Mouse (Mus musculus) urinary bladder, adult 2 months (tissue): ENCODE results near the gene Slc46a2. TPM values are rescaled to one million over a fixed set of nuclear protein-coding genes. Genes with fewer than 3 reads are reported as not detected.

ENCODE experiments used
- DNase-seq: peaks from one replicate; pipeline ENCODE4 v3.0.0; 2022; ENCODE audit warnings: low spot score
- polyA plus RNA-seq: library from polyadenylated mRNA; depleted of rRNA; stranded (reverse); fragments of >200 nt; gene quantifications from 2 replicates; pipeline ENCODE4 v1.2.3, GENCODE M21; 2012; rRNA removed

Slc46a2 gene
- polyA plus RNA-seq, result 0.97 and 1.3 TPM in 2 replicates

GRCm38 (mm10) chr4:59914608-59915403 is at the start of gene Slc46a2:
Gene Slc46a2, minus strand, starts transcription at chr4:59915056.
- DNase-seq, result no peak

DNA sequence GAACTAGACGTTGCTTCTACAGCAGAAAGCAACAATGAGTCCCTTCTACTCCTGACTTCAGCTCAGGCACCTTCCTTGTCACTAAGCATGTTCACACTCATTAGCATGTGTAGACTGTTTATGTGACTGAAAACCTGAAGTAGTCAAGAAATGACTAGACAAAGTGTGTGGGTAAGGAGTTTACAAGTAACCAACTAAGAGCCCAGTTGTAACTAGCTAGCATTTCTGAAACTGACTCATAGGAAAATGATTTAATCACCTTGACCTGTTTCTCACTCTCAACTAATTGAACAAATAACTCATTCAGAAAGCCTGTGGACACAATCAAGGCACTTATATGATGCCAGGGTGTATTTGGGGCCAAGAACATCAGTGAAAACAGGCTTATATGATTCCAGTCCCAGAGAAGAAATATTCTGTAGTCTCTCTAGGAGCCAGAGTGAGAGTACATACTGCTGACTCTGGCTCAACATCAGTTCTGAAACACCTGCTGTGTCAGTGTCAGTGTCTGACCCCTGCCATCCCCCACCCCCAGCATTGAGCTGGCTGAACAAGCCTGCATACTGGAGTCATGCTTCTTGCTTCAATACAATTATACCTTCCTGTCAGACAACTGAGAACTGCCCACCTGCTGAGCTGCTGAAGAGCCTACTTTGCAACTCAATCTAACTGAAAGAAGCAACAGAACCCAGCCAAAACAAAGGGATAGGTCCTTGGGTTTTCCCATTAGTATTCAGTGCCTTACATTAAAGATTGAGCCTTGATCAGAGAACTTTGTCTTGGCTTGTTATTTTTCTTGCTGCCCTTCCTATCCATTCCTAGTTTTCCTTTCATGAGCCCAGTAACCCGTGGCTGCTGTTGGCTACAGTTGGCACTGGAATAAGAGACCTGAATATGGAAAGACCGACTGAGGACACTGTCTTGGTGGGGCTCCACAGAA is 48.8 kb upstream of the Slc46a2 start, which contains the start of gene Mup6:
Gene Mup6 (plus strand): TSS at position 890 of the 940 bp plus-strand sequence.
- DNase-seq, result no peak

DNA sequence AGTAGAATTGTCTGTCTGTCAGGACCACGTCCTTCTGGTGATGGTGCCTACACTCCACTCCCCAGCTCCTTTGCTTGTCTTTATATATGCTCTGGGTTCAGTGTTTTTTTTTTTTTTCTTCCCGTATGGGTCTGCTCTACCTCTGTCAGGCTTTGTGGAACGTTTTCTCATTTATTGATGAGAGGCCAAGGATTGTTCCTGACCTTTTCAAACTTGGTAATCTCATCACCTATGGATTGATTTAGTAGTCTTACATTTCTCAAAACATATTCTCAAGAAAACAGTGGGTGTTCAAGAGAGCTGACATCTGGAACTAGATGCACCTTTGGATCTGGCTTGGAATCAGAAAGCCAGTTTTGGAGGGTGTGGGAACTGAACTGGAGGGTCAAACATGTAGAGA is 45.8 kb upstream of the Slc46a2 start, which contains the start of gene Mup4:
Gene Mup4 (minus strand): TSS at position 101 of the 400 bp plus-strand sequence.
- DNase-seq, result no peak

GRCm38 (mm10) chr4:59937543-59937942 is 22.7 kb upstream of the Slc46a2 start:
- DNase-seq, result no peak

DNA sequence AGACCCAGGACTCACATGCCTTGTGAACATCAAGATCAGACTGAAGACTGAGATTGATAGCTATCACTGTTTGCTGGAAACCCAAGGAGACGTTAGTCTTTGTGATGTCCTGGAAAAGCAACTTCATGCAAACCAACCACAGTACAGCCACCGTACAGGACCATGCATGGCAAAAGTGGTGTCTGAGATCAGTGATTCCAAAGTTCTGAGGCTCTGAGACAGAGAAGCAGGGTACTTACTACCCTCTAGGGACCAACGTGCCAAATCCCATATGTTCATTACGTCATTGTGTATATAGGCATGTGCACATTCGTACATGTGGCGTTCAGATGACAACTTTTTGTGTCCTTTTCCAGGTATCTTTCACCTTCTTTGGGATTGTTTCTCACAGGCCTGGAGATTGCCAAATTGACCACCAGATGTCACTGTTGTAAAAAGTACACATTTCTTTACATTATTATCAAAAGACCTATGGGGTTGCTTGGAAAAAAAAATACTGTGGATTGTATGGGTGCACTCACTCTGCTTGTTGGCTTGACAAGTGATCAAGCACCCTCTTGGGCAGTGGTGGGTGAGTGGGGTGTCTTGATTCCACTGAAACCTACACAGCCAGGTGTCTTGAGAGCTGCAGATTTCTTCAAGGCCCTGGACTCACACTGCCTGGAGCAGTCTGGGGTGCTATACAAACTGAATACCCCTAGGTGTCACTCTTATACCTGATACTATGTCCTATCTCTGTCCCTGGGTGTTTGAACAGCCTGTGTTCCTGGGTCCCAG is 17.8 kb upstream of the Slc46a2 start:
- DNase-seq, result no peak

DNA sequence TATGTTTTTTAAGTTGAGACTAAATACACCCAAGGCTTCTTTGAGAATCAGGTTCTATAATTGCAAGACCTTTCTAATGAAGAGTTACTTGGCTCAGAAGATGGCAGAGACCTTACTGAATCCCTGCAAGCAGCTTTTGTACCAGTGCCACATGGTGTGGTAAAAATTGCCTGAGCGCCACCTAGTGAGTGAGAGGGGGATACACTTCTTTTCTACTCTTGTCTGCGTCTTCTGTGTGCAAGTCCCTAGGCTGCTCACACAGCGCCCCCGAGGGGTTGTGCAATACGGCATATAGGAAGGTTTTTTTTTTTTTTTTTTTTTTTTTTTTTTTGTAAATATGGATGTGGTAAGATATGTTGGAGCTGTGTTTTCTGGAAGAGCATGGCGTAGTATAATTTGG is 13.5 kb upstream of the Slc46a2 start:
- peak; percentile 40 for DNase-seq

GRCm38 (mm10) chr4:59927666-59928065 is 12.8 kb upstream of the Slc46a2 start:
- no peak for DNase-seq

- no peak for DNase-seq
Measured at GRCm38 (mm10) chr4:59925082-59925481, 10.2 kb upstream of the Slc46a2 start.

DNA sequence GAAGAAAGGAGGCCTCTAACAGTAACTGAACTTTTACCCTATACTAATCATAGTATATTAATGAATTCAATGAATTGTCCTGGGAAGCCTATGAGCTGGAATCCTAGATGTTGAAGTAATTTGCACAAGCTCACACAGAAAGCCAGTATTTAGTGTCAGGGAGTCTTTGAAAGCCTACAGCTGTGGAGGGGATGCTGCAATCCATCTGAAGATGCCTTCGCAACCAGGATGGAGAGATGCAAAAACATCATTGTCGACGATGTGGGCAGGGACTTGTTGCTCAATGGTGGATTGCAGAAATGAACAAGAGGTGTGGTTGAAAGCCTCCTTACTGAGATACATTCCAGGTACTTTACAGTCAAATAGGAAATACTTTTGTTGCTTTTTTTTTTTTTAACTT is 3.1 kb upstream of the Slc46a2 start:
- DNase-seq, result no peak

DNA sequence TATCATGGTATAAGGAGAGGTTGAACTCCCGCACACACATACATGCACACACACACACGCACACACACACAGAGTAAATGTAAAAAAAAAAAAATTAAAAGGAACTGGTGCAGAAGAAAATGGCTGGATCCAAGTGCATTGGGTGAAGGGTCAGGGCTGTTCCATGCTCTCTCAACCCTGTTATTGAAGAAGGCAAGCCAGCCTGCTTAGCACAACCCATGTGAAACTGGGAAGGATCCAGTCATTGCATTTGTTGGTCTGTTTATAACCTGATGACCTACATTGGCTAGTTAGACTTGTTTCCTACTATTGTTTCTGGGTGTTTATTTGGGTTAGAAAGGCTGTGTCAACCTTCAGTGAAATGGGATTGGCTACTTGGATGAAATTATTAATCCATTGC is 6.1 kb downstream of the Slc46a2 start:
- no peak for DNase-seq

- no peak for DNase-seq
Measured at GRCm38 (mm10) chr4:59907657-59908230, 7.1 kb downstream of the Slc46a2 start.

DNA sequence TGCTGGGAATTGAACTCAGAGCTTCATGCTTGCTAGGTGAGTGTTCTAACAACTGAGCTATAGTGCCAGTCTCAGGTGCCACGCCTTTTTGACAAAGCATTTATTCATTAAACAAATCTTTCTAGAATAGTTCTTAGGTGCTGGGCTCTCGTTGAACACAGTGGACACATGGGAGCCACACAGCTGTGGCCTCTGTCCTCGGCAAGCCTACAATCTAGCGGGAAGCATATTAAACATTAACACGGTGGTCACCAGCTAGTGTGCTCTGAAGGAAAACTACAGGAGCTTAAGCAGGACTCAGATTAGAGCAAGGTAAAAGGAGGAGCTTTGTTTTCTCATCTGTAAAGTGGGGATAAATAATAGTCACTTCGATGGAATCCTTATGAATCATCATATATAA is 7.8 kb downstream of the Slc46a2 start:
- no peak for DNase-seq

DNA sequence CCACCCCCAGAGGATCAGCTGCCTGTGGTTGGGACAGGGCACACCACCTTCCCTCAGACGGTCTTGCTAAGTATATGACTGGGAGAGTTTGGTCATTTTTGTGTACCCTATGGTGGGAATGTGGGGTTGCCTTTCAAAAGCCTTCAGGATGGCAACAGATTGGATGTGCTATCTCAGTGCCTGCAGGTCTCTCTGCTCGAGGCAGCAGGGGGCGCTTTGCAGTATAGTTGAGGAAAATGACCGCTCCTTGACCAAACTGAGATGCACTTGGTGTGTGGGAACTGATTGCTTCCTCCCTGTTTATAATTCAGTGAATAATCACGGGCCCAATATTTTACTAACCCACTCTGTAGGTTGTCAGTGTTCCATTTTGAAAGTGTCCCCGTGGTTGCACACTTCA is 12.3 kb downstream of the Slc46a2 start:
- no peak for DNase-seq

- no peak for DNase-seq
Measured at GRCm38 (mm10) chr4:59901810-59902209, 13.0 kb downstream of the Slc46a2 start.

DNA sequence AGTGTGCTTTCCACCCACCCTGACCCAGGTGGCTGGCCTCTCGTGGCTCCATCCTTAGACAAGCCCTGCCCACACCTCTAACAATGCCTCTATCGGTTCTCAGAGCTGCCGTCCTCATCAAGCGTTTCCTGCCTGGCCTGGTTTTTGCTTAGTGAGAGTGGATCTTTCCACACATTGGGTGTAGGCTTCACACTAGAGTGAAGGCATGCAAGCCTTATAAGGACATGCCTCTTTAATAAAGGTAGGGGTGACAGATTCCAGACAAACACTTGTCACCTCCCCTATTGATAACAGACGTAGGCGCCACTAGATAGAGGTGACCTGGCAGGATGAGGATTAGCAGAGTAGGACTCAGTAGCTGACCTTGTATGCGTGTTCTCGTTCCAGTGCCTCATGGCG is 16.3 kb downstream of the Slc46a2 start:
- DNase-seq, result no peak

- no peak for DNase-seq
Measured at GRCm38 (mm10) chr4:59897814-59898520, 16.9 kb downstream of the Slc46a2 start.

GRCm38 (mm10) chr4:59896000-59896399 is 18.9 kb downstream of the Slc46a2 start:
- no peak for DNase-seq

- no peak for DNase-seq
Measured at GRCm38 (mm10) chr4:59894977-59895575, 19.8 kb downstream of the Slc46a2 start.

GRCm38 (mm10) chr4:59894415-59894814 is 20.4 kb downstream of the Slc46a2 start:
- DNase-seq, result no peak

GRCm38 (mm10) chr4:59892731-59893130 is 22.1 kb downstream of the Slc46a2 start:
- DNase-seq, result no peak
